Mouse (Mus musculus): ENCODE results near the gene 5730522E02Rik. TPM values are rescaled to one million over a fixed set of nuclear protein-coding genes. Genes with fewer than 3 reads are reported as not detected.

The 5730522E02Rik gene
- total RNA-seq, 4 experiments from 2014 or later, result 8.6 to 14.7 (median 11.3) TPM

DNA sequence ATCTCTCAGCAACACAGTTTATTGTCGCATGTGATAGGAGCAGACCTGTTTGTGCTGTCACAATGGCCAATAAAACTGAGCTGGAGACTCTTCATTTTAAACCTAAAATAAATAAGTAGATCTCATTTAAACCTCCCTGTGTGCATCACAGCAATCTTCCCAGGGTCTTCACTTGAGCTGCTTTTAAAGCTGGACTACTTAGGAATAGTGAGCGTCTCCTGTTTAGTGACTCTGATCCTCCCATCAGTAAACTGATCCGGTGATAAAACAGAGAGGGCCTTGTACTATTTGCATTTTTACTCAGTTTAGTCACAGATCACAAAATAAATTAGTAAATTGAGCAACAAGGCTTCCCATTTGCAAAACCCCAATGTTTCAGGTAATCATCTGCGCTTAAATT lies 206.5 kb downstream of the 5730522E02Rik start:
- DNase-seq (ENCODE audit: low spot score in 2 of 2), result no peak

- DNase-seq (ENCODE audit: low spot score in 2 of 2), result no peak
These were observed 210.8 kb downstream of the 5730522E02Rik start for GRCm38 (mm10) chr11:25999738-26000137.

DNA sequence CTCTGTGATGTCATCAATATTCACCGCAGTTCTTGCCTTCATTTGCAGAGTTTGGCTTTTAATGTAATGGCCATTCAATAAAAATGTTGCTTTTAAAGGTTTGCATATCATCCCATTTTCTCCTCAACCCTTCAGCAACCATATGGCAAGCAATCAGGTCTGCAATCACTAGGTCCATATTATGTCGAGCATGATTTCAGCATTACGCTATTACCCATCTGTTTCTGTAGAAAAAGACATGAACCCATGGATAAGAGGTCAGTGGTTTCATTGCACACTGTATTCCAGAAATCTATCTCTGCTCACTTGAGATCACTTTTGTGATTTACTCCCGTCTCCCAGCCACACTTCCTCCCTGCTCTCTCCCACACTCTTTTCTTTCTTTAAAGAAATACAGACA lies 213.1 kb downstream of the 5730522E02Rik start:
- no peak for DNase-seq (ENCODE audit: low spot score in 2 of 2)

DNA sequence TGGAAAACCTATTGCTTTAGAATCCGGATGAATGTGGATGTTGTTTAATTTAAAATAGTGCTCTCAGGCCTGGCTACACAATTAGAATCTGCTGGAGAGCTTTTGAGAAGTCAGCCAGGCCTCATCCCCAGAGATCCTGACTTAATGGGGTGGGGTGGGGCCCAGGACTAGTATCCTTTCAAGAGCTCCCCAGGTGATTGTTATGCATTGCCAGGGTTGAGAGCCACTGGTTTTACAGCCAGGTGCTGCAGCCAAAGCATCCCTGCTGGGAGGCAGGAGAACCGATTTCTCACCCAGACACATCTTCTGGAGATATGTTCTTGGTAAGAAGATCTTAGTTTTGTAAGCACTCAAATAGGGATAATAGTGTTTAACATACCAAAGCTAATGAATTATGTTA lies 216.4 kb downstream of the 5730522E02Rik start:
- no peak for DNase-seq (ENCODE audit: low spot score in 2 of 2)

DNA sequence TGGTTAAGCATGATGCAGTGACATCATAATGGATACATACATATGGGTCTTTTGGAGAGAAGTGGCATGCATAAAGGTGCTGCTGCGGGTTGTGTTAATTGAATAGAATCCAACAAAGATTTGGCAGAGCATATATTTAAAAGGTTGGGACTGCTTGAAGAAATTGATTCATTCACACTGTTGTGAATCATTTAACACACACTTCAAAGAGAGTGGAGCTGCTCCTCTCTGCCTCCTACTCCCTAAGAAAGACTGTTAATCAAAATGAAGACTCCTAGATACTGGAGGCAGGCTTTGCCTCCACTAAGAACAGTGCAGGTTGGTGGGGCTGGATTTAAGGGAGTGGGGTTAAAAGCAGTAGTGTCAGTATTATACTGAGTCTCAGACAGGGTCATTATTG lies 218.3 kb downstream of the 5730522E02Rik start:
- no peak for DNase-seq (ENCODE audit: low spot score in 2 of 2)

DNA sequence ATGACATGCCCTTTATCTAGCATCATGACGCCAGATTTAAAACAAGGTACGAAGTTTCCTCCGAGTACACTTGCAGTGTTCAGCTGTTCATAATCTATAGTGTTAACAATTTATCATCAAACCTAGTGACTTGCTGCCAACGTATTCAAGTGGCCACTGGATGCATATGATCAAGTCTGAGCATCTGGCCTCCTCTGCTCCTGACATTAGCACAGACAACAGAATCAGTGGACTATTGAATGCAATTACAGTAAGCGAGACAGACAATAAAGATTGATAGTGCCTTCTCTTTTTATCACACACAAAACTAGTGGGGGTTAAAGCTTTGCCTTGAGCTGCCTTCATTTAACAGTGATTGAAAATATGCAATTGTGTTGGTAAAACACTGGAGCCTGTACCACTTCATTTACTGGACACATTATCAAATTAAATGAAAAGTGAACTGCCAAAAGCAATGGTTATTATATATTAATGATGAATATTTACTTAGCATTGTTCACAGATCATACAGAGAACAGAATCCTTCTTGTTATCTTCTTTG lies 231.8 kb downstream of the 5730522E02Rik start:
- DNase-seq (ENCODE audit: low spot score in 2 of 2), result no peak

- no peak for DNase-seq (ENCODE audit: low spot score in 2 of 2)
These were observed 269.1 kb downstream of the 5730522E02Rik start for GRCm38 (mm10) chr11:25941504-25941903.

- peak in 1 of 2 experiments; percentile 45 for DNase-seq (ENCODE audit: low spot score in 2 of 2)
These were observed 269.8 kb downstream of the 5730522E02Rik start for GRCm38 (mm10) chr11:25940716-25941294.

DNA sequence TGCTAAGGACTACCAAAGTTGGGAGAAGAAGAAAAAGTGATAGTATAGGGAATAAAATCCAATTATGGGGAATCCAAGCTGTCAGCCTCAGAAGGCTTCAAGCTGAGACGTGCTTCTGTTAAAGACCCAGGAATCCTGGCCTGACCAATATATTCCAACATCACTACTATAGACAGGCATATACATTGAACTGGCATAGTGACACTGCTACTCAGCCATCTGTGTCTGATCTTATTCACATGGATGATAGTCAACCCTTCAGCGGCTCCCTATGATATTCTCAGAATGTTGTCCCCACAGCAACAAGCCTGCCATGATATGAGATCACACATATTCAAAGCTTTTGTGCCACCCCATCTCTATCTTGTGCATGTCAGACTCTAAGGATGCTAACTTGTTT lies 284.3 kb downstream of the 5730522E02Rik start:
- no peak for DNase-seq (ENCODE audit: low spot score in 2 of 2)

- DNase-seq (ENCODE audit: low spot score in 2 of 2), result no peak
These were observed 308.2 kb downstream of the 5730522E02Rik start for GRCm38 (mm10) chr11:25902321-25902720.

- no peak for DNase-seq (ENCODE audit: low spot score in 2 of 2)
These were observed 308.9 kb downstream of the 5730522E02Rik start for GRCm38 (mm10) chr11:25901666-25902065.

DNA sequence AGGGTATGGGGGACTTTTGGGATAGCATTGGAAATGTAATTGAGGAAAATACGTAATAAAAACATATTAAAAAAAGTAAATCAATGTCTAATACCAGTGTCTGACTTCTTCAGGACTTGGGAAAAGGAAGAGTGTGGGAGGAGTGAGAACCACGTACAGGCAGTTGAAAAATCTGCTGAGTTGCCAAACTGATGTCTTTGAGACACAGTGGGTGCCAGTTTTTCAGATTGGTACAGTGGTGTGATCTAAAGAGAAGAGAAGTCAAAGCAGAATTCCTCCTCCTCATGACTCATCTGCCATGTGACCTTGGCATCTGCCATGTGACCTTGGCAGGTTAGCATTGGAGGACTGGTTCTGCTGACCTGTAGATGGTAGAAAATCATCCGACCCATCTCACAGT lies 316.7 kb downstream of the 5730522E02Rik start:
- no peak for DNase-seq (ENCODE audit: low spot score in 2 of 2)

- no peak for DNase-seq (ENCODE audit: low spot score in 2 of 2)
These were observed 337.6 kb downstream of the 5730522E02Rik start for GRCm38 (mm10) chr11:25872983-25873382.

DNA sequence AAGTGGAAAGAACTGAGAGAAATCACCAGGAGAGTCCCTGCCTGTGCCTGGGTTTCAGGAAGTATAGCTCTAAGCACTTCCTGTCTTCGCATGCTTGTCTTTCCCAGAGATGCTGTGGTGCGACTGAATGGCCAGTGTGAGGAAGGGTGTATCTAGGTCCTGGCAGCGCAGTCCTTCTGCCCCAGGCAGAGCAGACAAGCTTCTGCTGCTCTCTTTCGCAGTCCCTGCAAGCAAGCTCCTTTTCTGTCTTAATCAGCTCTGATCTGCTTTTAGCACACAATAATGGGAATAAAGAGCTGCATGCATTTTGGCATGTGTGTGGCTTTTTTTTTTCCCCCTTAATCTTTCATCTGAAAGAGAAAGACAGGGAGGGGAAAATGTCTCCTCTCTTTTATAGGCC lies 338.2 kb downstream of the 5730522E02Rik start:
- DNase-seq (ENCODE audit: low spot score in 2 of 2), result no peak

DNA sequence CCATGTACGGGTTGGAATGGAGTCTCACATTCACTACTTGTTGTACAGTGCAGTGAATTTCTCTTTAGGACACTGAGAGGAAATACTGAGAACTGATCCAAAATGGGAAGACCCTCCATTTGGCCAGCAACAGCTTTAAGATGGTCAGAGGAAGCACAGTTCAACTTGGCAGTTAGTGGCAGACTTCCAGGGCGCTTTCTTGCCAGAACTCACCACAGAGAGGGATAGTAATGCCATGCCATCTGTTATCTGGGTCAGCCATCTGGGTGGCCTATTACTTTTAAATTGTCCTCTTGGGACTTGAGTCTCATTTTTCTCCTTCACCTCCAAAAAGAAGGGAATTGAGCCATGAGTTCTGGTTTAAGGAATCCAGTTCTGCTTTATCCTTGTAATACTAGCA lies 344.3 kb downstream of the 5730522E02Rik start:
- no peak for DNase-seq (ENCODE audit: low spot score in 2 of 2)

- DNase-seq (ENCODE audit: low spot score in 2 of 2), result peak in 1 of 2 experiments; percentile 84
These were observed 347.9 kb downstream of the 5730522E02Rik start for GRCm38 (mm10) chr11:25862686-25863085.

DNA sequence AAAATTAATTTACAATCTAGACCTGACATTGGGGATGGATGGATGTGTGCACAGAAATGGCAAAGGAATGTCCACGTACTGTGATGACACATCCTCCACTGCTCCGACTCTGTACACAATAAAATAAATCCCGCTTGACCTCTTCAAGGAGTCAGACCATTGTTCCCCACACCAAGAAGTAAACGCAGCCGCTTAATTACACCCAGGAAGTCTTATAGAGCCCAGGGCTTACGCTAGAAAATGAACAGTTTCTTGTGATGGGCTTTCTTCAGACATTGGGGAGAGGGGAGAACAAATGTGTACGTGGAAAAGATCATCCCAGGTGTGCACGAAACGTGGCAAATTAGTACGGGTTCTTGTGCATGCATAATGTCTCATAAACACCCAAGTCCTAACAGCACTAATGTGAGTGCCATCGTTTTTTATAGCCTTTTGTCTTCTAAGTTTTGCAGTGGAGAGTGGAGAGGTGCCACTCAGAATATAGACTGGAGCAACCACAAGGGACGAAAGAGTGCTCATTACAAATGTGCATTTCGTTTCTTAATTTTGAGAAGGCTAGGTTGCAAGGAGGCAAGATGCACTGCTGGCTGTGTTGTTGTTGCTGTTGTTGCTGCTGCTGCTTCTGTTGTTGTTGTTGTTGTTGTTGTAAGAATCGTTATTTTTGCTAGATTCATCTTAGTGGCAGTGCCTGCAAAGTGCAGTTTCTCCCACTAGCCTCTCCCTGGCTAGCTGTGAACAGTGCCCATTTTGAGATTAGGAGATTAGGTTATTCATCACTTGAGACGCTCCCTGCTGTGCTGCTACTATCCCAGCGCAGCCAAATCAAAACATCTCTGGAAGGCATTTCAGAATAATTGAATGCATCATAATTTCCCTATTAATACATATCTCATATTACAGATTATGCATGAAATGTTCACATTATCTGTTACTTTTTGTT lies 353.7 kb downstream of the 5730522E02Rik start:
- no peak for DNase-seq (ENCODE audit: low spot score in 2 of 2)

DNA sequence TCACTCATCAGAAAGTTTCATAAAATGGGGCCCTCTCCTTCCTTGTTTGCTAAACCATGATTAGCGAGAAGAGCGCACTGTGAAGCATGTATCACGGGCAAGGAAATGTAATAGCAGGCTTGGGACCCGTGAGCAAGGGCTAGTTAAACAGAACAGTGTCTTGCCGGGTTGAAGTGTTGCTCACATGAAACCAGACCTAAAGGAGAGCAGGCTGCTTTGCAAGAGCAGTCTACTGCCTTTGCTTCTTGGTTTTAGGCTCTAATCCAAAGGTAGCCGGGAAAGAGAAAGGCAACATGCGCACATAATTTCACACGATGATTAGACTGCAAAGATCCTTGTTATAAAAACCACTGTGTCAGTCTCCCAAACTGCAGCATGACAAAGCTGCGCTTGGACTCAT lies 354.8 kb downstream of the 5730522E02Rik start:
- no peak for DNase-seq (ENCODE audit: low spot score in 2 of 2)

- DNase-seq (ENCODE audit: low spot score in 2 of 2), result no peak
These were observed 356.3 kb downstream of the 5730522E02Rik start for GRCm38 (mm10) chr11:25854216-25854615.

DNA sequence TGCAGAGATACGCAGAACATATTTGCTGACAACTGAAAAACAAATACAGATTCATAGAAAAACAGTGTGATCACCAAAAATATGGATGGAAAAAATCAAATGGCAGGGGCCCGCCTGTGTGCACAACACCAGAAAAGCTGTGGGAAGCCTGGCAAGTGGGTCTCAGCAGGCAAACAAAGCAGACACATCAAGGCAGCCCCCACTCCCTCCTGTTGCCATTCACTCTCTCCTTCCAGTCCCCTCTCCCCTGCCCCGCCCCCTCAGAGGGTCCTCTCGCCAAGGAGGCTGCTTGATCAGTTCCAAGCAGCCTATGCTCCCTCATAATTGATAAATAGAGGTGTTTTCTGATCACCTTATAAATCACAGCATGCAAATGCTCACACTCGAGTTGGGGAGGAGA lies 357.5 kb downstream of the 5730522E02Rik start:
- DNase-seq (ENCODE audit: low spot score in 2 of 2), result no peak

GRCm38 (mm10) chr11:25848824-25849644 lies 361.5 kb downstream of the 5730522E02Rik start:
- DNase-seq (ENCODE audit: low spot score in 2 of 2), result no peak

DNA sequence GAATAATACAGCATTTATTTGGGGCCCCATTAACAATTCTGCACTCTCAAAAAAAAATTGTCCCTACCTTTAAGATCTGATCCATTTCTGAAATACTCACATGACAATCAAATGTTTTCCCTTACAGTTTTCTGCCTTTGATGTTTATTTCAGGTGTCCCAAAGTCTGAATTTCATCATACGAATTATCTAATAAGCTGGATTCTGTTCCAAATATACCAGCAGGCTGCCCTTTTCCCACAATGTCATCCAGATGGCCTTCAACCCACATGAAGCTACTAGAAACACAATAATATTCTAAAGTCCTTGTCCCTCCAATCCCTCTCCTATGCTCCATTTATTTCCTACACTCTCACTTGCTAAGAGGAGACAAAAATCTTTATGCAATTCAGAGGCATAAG lies 372.1 kb downstream of the 5730522E02Rik start:
- no peak for DNase-seq (ENCODE audit: low spot score in 2 of 2)

Data from left cerebral cortex, adult 8-10 months (tissue).